12 mouse cellular contexts compared by ENCODE assay signal in genomic region chr17:29595891-29596770, GRCm38 (mm10). TPM values are rescaled to one million over a fixed set of nuclear protein-coding genes. Genes with fewer than 3 reads are reported as not detected.
DNase-seq lines count a peak whose midpoint lies in the region; ATAC-seq and TF ChIP-seq lines count a peak whose summit lies in the region.
"Had no signal": no experiment of that assay in that cellular context is flagged by ENCODE, and none has a peak within 500 bp of the region (broad histone marks: within the 10 kb centered on the region; RNA-seq: fewer than 3 reads in every experiment).

No protein-coding gene starts in this region.

- intact Hi-C loops in left cerebral cortex, postnatal 14 days (cut with DNase I): no loop called here
- intact Hi-C loops in left cerebral cortex, postnatal 4 days (cut with DNase I): no loop called here

- DNase-seq in cerebellum, postnatal 4 days (ENCODE audit: low spot score in 2 of 2): no peak
- no peak for DNase-seq in kidney, postnatal 0 days (ENCODE audit: low spot score)
- DNase-seq in kidney, adult 8-10 months: no peak
- peak; percentile 64 for DNase-seq in adrenal gland, postnatal 14 days
- DNase-seq in embryonic facial prominence, embryonic 10.5 days (ENCODE audit: low spot score): no peak
- no peak for DNase-seq in left cerebral cortex, postnatal 14 days (ENCODE audit: low spot score in 2 of 2)
- DNase-seq in left cerebral cortex, postnatal 4 days: no peak
- DNase-seq: liver, postnatal 0 days had no signal

- 77% methylated on average over 15 of the region's 15 CpGs for WGBS in kidney, postnatal 0 days
- WGBS in embryonic facial prominence, embryonic 10.5 days: 85% methylated on average over 15 of the region's 15 CpGs

- H3K9ac ChIP-seq in kidney, postnatal 0 days (ENCODE audit: low read depth, low read length): no peak overlapping the region
- H3K9ac ChIP-seq: liver, postnatal 0 days had no signal

- H3K36me3 ChIP-seq in kidney, postnatal 0 days (ENCODE audit: insufficient read depth, low read length): peaks cover 17% of the 10 kb centered on the region
- peaks cover 72% of the 10 kb centered on the region for H3K36me3 ChIP-seq in embryonic facial prominence, embryonic 10.5 days (replicated peaks)

- H3K4me1 ChIP-seq in kidney, postnatal 0 days (replicated peaks; ENCODE audit: insufficient read depth, low read length): no peaks in the 10 kb centered on the region
- H3K4me1 ChIP-seq in embryonic facial prominence, embryonic 10.5 days: peaks cover 12% of the 10 kb centered on the region

- peak; percentile 71 for ATAC-seq in cerebellum, adult (ENCODE audit: insufficient number of reproducible peaks, low FRiP score, low TSS enrichment)
- 0 out of 2 replicates have a peak, but pooled peaks have one; percentile 21 for ATAC-seq in kidney, postnatal 0 days (replicated peaks; ENCODE audit: low FRiP score, low read depth)
- ATAC-seq: liver, postnatal 0 days had no signal

- H3K4me3 ChIP-seq in kidney, postnatal 0 days (replicated peaks; ENCODE audit: low read depth, low read length): no peak overlapping the region
- no peak overlapping the region for H3K4me3 ChIP-seq in embryonic facial prominence, embryonic 10.5 days

- H3K27ac ChIP-seq in kidney, postnatal 0 days: peak overlapping the region; percentile 25; the same call in 1 of the 2 replicates
- H3K27ac ChIP-seq in embryonic facial prominence, embryonic 10.5 days (replicated peaks): peak overlapping the region; percentile 44; the same call in 1 of the 2 replicates

- no peak for TF ChIP-seq CTCF in kidney, postnatal 0 days (IDR thresholded peaks at IDR 0.05; ENCODE audit: low read depth)

- no peaks in the 10 kb centered on the region for H3K27me3 ChIP-seq in kidney, postnatal 0 days (ENCODE audit: insufficient read depth, low read length)
- no peaks in the 10 kb centered on the region for H3K27me3 ChIP-seq in embryonic facial prominence, embryonic 10.5 days (replicated peaks; ENCODE audit: low read depth, poor library complexity, severe bottlenecking)

- H3K4me2 ChIP-seq in kidney, postnatal 0 days (ENCODE audit: low read length): no peak overlapping the region

- no peaks in the 10 kb centered on the region for H3K9me3 ChIP-seq in kidney, postnatal 0 days (replicated peaks; ENCODE audit: low read length)
- H3K9me3 ChIP-seq in embryonic facial prominence, embryonic 10.5 days: no peaks in the 10 kb centered on the region

RNA-seq across cellular contexts. Expression of gene Rnf8, which starts 18.5 kb away (rescaled TPM):
- polyA plus RNA-seq in kidney, postnatal 0 days (2015; fragmentation: Nextera tagmentation; extraction: Ambion mirVana): 50.3 and 56.1 TPM in 2 replicates
- 41.5 and 45.4 TPM in 2 replicates for total RNA-seq in adrenal gland, postnatal 14 days (2021)
- polyA plus RNA-seq in embryonic facial prominence, embryonic 10.5 days (2016; fragmentation: Nextera tagmentation; extraction: Ambion mirVana): 117 and 119 TPM in 2 replicates
- 10 to 100 TPM; 46.8 to 58.6 TPM for total RNA-seq in left cerebral cortex, postnatal 14 days (2021)
- 10 to 100 TPM; 63.0 to 64.2 TPM for total RNA-seq in left cerebral cortex, postnatal 4 days (2021)

RNA-seq across cellular contexts. Expression of gene Gm28043, which starts 18.5 kb away (rescaled TPM):
- polyA plus RNA-seq in kidney, postnatal 0 days (2015; fragmentation: Nextera tagmentation; extraction: Ambion mirVana): 1.2 and 2.1 TPM in 2 replicates
- 3.2 and 3.3 TPM in 2 replicates for total RNA-seq in adrenal gland, postnatal 14 days (2021)
- polyA plus RNA-seq in embryonic facial prominence, embryonic 10.5 days (2016; fragmentation: Nextera tagmentation; extraction: Ambion mirVana): 2.3 and 3.5 TPM in 2 replicates
- 1 to 10 TPM; 3.1 to 3.7 TPM for total RNA-seq in left cerebral cortex, postnatal 14 days (2021)
- 1 to 10 TPM; 4.9 to 5.5 TPM for total RNA-seq in left cerebral cortex, postnatal 4 days (2021)

RNA-seq across cellular contexts. Expression of gene Tmem217, which starts 43.9 kb away (rescaled TPM):
- polyA plus RNA-seq in kidney, postnatal 0 days (2015; fragmentation: Nextera tagmentation; extraction: Ambion mirVana): 0.20 and 0.51 TPM in 2 replicates
- total RNA-seq in adrenal gland, postnatal 14 days (2021): not detected in 2 replicates
- polyA plus RNA-seq in embryonic facial prominence, embryonic 10.5 days (2016; fragmentation: Nextera tagmentation; extraction: Ambion mirVana): 1.0 and 1.5 TPM in 2 replicates
- total RNA-seq in left cerebral cortex, postnatal 14 days (2021): under 1 TPM in 1 of 2 experiments, not detected in 1; 0.68 TPM
- not detected for total RNA-seq in left cerebral cortex, postnatal 4 days (2021)
- total RNA-seq: hematopoietic stem cell, adult 5-6 weeks; left cerebral cortex, adult 18-20 months had no signal
- polyA plus RNA-seq: liver, postnatal 0 days had no signal

RNA-seq across cellular contexts. Expression of gene Tbc1d22b, which starts 46.5 kb away (rescaled TPM):
- polyA plus RNA-seq in kidney, postnatal 0 days (2015; fragmentation: Nextera tagmentation; extraction: Ambion mirVana): 11.9 and 12.0 TPM in 2 replicates
- total RNA-seq in adrenal gland, postnatal 14 days (2021): 23.7 and 24.6 TPM in 2 replicates
- 18.4 and 19.5 TPM in 2 replicates for polyA plus RNA-seq in embryonic facial prominence, embryonic 10.5 days (2016; fragmentation: Nextera tagmentation; extraction: Ambion mirVana)
- 10 to 100 TPM; 44.1 to 47.0 TPM for total RNA-seq in left cerebral cortex, postnatal 14 days (2021)
- total RNA-seq in left cerebral cortex, postnatal 4 days (2021): 10 to 100 TPM; 45.0 to 46.2 TPM

RNA-seq across cellular contexts. Expression of gene Gm17657, which starts 46.7 kb away (rescaled TPM):
- not detected in 2 replicates for polyA plus RNA-seq in kidney, postnatal 0 days (2015; fragmentation: Nextera tagmentation; extraction: Ambion mirVana)
- not detected in 2 replicates for total RNA-seq in adrenal gland, postnatal 14 days (2021)
- not detected in 2 replicates for polyA plus RNA-seq in embryonic facial prominence, embryonic 10.5 days (2016; fragmentation: Nextera tagmentation; extraction: Ambion mirVana)
- total RNA-seq in left cerebral cortex, postnatal 14 days (2021): not detected
- total RNA-seq in left cerebral cortex, postnatal 4 days (2021): not detected
- total RNA-seq: hematopoietic stem cell, adult 5-6 weeks; left cerebral cortex, adult 18-20 months had no signal
- polyA plus RNA-seq: liver, postnatal 0 days; stomach, embryonic 14.5 days had no signal
